Mouse (Mus musculus) thymus, adult 2 months (tissue): ENCODE results near the gene Elk4.

ENCODE experiments used
- CTCF ChIP-seq: fragments of 200-500 bp; IDR thresholded peaks from 2 replicates; pipeline ENCODE4 v1.5.1; 2012; ENCODE audit warnings: mild to moderate bottlenecking, control low read depth, low read length, moderate library complexity, borderline replicate concordance; ENCODE audit not compliant: control insufficient read depth, poor library complexity, insufficient read depth; ENCODE audit errors: extremely low read depth
- POLR2A ChIP-seq: fragments of 200-500 bp; IDR thresholded peaks from 2 replicates; pipeline ENCODE4 v1.6.1; 2012; ENCODE audit warnings: mild to moderate bottlenecking, low read length, control low read depth, moderate library complexity; ENCODE audit not compliant: control insufficient read depth, poor library complexity, insufficient read depth; ENCODE audit errors: extremely low read depth

- TF ChIP-seq POLR2A (no peak; the same call in 1 of the 2 replicates), CTCF (no peak)
These were observed 721 bp downstream of the Elk4 start for GRCm38 (mm10) chr1:132007828-132008827.
